Mouse (Mus musculus) adrenal gland, postnatal 25 days (tissue): ENCODE results near the gene Dip2b. TPM values are rescaled to one million over a fixed set of nuclear protein-coding genes. Genes with fewer than 3 reads are reported as not detected.

Experiments
- DNase-seq: peaks from one replicate; pipeline ENCODE4 v3.0.0; 2021; ENCODE audit warnings: mixed read lengths
- total RNA-seq: library from RNA; stranded (reverse); gene quantifications from 2 replicates; pipeline ENCODE4 v1.2.3, GENCODE M21; 2021

Gene Dip2b
- total RNA-seq, 1 experiment from 2014 or later = 19.9 TPM

- DNase-seq = no peak
Measured at GRCm38 (mm10) chr15:100181841-100182240, 143.4 kb downstream of the Dip2b start.

GRCm38 (mm10) chr15:100182526-100183280, 144.2 kb downstream of the Dip2b start:
- DNase-seq = no peak

DNA sequence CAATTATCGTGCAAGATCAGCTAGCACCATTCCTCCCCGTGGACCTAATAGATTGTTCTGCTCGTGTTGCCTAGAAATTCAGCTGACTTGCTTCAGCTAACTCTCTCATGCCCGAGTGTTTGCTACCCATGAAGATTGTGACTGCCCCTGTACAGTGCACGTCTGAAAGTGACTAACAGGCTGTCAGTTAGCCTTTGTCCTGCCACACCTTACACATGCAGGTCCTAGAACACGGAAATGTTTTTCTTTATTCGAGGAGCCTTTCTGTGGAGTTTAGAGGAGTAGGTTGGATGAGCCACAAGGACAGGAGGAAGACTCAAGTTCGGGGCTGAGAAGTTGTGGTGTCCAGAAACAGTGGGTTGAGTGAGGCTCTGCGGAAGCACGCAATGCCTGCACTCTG, 145.0 kb downstream of the Dip2b start:
- DNase-seq = no peak

DNA sequence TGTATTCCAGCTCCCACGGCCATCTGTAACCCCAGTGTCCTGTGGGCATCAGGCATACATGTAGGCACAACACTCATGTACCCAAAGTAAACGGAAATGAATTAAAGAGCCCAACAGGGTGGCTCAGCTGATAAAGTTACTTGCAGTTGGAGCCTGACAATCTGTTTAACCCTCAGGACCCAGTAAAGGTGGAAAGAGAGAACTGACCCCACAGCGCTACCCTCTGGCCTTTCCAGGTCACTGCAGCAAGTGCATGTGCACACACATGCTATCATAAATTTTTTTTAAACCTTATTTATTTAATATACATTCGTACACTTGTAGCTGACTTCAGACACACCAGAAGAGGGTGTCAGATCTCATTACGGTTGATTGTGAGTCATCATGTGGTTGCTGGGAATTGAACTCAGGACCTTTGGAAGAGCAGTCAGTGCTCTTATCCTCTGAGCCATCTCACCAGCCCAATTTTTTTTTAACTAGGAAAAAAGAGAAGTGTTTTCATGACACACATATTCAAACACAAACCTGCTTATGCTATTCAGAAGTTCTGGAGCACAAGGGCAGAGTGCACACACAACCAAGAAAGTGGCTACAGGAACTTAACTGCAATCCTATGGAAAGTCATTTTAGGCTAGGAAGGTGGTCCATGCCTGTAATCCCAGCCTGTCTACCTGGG, 146.5 kb downstream of the Dip2b start:
- DNase-seq = no peak

GRCm38 (mm10) chr15:100186234-100186633, 147.8 kb downstream of the Dip2b start:
- no peak for DNase-seq

DNA sequence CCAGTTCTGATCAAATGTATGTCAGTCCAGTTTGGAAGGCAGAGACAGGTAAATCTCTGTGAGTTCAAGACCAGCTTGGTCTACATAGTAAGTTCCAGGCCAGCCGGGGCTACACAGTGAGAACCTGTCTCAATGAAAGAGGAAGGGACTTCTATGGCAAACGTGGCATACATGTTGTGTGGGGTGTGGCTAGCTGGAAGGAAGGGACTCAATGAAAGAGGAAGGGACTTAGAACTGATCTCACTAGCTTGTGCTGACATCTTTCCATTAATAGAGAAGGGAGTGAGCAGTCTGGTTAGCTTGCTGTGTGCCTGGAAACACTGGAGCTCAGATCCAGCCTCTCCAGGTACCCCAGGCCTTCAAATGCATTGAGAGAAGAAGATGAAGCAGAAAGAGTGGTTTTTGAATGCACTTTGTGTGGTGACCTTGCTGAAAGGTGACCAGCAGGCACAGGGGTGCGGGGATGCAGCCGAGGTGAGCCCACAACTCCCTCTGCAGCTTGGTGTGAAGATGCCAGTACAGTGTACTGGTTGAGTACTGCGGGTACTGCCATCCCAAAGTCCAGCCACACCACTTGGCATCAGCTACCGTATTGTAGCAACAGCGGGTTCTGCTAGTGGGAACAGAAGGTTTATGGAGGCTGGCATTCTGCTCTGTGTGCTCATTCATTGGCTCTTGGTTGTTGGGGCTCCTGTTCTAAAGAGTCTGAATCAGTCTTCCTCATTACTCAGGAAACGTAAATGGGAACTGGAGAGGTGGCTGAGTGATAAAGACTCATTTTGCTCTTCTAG, 148.6 kb downstream of the Dip2b start:
- no peak for DNase-seq

GRCm38 (mm10) chr15:100188542-100188941, 150.1 kb downstream of the Dip2b start:
- no peak for DNase-seq

GRCm38 (mm10) chr15:100188962-100189404, 150.5 kb downstream of the Dip2b start:
- DNase-seq = no peak

DNA sequence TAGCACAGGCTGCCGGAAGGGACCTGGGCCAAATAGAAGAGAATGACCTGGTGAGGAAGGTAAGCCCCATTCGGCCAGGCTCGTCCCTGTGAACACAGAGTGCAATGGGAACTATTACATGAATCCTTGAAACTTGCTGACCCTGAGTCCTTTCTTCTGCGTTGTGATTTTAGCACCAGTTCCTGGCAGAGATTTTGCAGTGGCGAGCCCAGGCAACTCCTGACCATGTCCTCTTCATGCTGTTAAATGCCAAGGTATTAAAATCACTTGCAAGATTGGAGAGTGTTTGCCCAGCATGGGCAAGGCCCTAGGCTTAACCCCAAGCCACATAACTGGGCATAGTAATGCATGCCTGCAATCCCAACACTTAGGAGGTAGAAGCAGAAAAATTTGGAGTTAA, 151.6 kb downstream of the Dip2b start:
- no peak for DNase-seq

GRCm38 (mm10) chr15:100198983-100199745, 160.7 kb downstream of the Dip2b start:
- DNase-seq = no peak

DNA sequence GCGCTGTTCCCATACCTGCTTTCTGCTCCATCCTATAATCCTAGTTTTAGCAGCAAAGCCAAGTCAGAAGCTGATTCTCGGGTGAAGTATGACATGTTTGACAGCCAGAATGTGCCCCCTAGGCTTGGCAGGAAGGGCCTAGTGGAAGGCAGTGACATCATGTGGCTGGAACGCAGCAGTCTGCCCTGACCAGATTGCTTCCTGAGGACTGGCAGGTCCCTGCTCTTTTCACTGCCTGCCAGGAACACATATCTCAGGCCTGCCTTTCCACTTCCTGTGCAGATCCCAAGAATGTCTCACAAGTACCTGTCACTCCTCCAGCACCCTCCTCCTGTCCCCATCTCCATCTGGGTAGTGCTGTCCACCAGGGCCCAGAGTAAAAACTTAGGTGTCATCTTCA, 161.3 kb downstream of the Dip2b start:
- peak; percentile 35 for DNase-seq

DNA sequence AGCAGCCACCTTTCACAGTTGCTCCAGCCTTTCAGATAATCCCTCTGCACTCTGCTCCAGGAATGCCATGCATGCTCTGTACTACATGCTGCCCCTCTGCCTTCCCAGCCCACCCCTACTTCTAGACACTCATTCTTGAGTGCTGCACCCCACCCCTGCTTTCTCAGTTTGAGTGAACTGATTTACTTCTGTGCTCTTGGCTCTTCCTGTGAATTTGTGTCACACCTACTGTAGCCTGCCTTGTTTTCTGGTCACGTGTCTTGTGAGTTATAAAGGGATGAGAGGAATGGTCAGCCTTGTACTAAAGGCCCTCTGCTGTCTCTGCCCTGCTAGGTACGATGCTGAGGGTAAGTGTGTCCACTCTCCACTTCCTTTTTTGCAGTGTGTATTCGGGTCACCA, 163.3 kb downstream of the Dip2b start:
- no peak for DNase-seq

DNA sequence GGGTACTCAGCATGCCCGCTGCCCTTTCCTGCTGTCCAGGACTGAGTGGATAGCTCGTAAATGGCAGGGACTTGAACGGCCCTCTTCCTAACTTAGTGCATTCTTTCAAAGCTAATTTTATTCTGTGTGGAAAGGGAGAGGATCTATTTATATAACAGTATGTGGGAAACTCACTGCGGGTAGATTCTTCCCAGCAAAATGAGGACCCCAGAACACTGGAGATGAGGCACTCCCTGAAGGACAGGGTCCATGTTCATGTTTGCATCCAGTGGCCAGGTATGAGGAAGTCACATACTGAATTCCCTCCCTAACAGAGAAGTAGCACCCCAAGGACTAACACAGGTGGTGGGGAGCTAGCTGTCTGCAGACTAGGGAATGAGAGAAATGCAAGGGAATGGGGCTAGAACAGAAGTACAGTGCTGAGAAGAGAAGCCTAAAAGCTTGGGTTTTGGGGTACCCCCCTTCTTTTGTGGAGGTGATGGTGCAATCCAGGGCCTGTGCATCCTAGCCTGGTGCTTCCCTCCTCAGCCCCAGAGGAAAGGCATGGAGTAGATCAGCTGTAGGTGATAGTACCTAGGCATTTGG, 164.1 kb downstream of the Dip2b start:
- DNase-seq = no peak

DNA sequence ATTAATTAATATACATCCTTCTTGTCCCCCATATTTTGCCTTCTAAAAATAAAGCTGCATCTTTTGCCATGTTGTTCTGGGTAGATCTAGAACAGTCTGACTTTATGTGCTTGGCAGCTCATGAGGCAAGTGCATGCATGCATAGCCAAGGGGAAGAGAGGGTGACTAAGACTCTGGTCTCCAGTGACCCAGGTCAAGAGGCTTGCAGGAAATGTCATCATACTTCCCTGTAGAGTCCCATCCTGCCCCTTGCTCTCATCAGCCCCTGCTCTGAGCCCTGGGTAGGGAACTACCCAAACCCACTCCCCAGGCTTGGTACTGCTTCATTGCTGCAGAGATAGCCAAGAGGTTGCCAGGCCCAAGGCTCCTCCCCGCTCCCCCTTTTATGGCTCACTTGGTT, 166.1 kb downstream of the Dip2b start:
- no peak for DNase-seq

- DNase-seq = no peak
Measured at GRCm38 (mm10) chr15:100210013-100210412, 171.5 kb downstream of the Dip2b start.

- DNase-seq = no peak
Measured at GRCm38 (mm10) chr15:100213339-100213738, 174.9 kb downstream of the Dip2b start.

DNA sequence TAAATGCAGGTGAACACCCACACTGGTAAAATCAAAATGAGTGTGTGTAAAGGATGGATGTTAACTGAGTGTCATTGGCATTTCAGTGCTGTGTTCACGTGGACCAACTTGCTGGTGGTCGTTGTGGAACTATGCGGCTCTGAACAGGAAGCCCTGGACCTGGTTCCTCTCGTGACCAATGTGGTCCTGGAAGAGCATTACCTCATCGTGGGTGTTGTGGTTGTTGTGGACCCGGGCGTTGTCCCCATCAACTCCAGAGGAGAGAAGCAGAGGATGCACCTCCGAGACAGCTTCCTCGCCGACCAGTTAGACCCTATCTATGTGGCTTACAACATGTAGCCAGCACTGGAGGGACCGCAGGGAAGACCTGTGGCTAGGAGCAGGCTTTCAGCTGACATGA, 176.6 kb downstream of the Dip2b start:
- DNase-seq = no peak

GRCm38 (mm10) chr15:100216173-100216572, 177.7 kb downstream of the Dip2b start:
- DNase-seq = no peak

DNA sequence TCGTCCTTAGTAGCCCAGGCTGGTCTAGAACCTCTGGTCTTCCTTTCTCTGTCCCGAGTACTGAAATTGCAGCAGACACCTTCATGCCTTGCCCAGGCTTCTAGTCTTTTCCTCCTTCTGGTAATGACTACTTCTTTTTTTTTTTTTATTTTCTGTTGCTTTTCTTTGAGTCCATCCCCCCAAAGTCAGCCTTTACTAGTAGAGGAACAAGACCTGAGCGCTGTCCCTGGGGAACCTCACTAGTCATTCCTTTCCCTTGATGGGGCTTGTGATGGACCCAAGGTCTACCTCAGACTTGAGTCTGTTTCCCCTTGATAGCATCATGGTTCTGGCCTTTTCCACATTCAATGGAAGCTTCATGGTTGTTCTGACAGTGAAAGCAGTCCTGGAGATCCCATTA, 179.6 kb downstream of the Dip2b start:
- DNase-seq = no peak

DNA sequence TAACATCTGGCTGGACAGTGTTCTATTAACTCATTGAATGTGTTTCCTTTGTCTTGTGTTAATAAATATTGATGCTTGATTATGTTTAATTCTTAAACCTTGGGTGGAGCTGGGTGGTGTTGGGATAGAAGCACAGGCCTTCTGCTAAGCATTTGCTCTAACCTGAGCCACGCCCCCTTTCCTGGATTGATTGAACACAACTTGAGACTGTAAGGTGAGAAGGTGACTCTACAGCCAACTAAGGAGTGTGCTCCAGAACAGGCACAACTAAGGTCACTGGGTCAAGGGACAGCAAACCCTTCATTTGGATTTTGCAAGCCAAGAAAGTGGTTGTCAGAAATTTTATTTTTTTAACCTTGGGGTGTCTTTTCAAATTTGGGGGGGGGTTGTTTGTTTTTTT, 180.9 kb downstream of the Dip2b start:
- no peak for DNase-seq

- no peak for DNase-seq
Measured at GRCm38 (mm10) chr15:100220916-100221315, 182.5 kb downstream of the Dip2b start.

GRCm38 (mm10) chr15:100225381-100225780, 186.9 kb downstream of the Dip2b start:
- DNase-seq = no peak
